Mouse (Mus musculus): Measurements from ENCODE around the gene Tprgl. TPM values are rescaled to one million over a fixed set of nuclear protein-coding genes. Genes with fewer than 3 reads are reported as not detected.

Tprgl gene
- total and polyA plus RNA-seq, 3 experiments = 49.3 to 163 (median 67.4) TPM

- DNase-seq (ENCODE audit: low read depth, low spot score) = no peak
- Histone ChIP-seq H3K4me1 (ENCODE audit: control insufficient read depth in 1 of 2, insufficient read depth in 2 of 2, low read length in 2 of 2) (no peaks in the 10 kb centered on the region), H3K36me3 (ENCODE audit: control insufficient read depth in 1 of 2, insufficient read depth in 2 of 2, low read length in 2 of 2) (no peaks in the 10 kb centered on the region), H3K4me3 (ENCODE audit: control insufficient read depth in 1 of 2, insufficient read depth in 1 of 2, low read depth in 2 of 2, low read length in 2 of 2) (no peak overlapping the region), H3K9me3 (replicated peaks; ENCODE audit: insufficient read depth, low read length) (no peaks in the 10 kb centered on the region), H3K27me3 (ENCODE audit: control insufficient read depth in 1 of 2, insufficient read depth in 2 of 2, low read length in 2 of 2) (no peaks in the 10 kb centered on the region), H3K79me2 (ENCODE audit: control insufficient read depth, insufficient read depth, low read length, poor library complexity) (no peaks in the 10 kb centered on the region), H3K9ac (ENCODE audit: control insufficient read depth, low read depth, low read length, poor library complexity, severe bottlenecking) (no peak overlapping the region), H3K27ac (ENCODE audit: control insufficient read depth, low read depth, low read length) (no peak overlapping the region)
- no peak for TF ChIP-seq SMC3 (IDR thresholded peaks at IDR 0.05; ENCODE audit: low read depth, low read length)
- no peak for TF ChIP-seq JUND (IDR thresholded peaks at IDR 0.05; ENCODE audit: low read depth, low read length)
- no peak for TF ChIP-seq RCOR1 (IDR thresholded peaks at IDR 0.05; ENCODE audit: low read depth, low read length)
- TF ChIP-seq TCF12 (IDR thresholded peaks at IDR 0.05; ENCODE audit: low read depth, low read length) = no peak
- no peak for TF ChIP-seq ZKSCAN1 (IDR thresholded peaks at IDR 0.05; ENCODE audit: low read depth, low read length)
- TF ChIP-seq POLR2A (IDR thresholded peaks at IDR 0.05; ENCODE audit: control insufficient read depth in 1 of 2, insufficient read depth in 1 of 2, low read depth in 1 of 2, low read length in 2 of 2, poor library complexity in 1 of 2) = no peak
- TF ChIP-seq EP300 (IDR thresholded peaks at IDR 0.05; ENCODE audit: low read depth in 1 of 2, low read length in 2 of 2) = no peak
- no peak for TF ChIP-seq ZC3H11A (IDR thresholded peaks at IDR 0.05; ENCODE audit: low read depth, low read length)
- no peak for TF ChIP-seq MYC (IDR thresholded peaks at IDR 0.05; ENCODE audit: low read depth, low read length)
- no peak for TF ChIP-seq TBP (IDR thresholded peaks at IDR 0.05; ENCODE audit: low read depth, low read length)
- TF ChIP-seq GATA1 (IDR thresholded peaks at IDR 0.05; ENCODE audit: low read depth, low read length) = no peak
- no peak for TF ChIP-seq TAL1 (IDR thresholded peaks at IDR 0.05; ENCODE audit: low read length)
- TF ChIP-seq CTCF (IDR thresholded peaks at IDR 0.05 in 2 of 3, conservative IDR thresholded peaks at IDR 0.05 in 1 of 3; ENCODE audit: control insufficient read depth in 1 of 3, insufficient read depth in 1 of 3, low read depth in 2 of 3, low read length in 3 of 3, poor library complexity in 1 of 3, severe bottlenecking in 1 of 3) = no peak
- no peak for TF ChIP-seq POLR2AphosphoS2 (IDR thresholded peaks at IDR 0.05; ENCODE audit: low read length)
- TF ChIP-seq ZMIZ1 (IDR thresholded peaks at IDR 0.05; ENCODE audit: low read depth, low read length) = no peak
- TF ChIP-seq MAX (IDR thresholded peaks at IDR 0.05; ENCODE audit: low read length) = no peak
- no peak for TF ChIP-seq ETS1 (IDR thresholded peaks at IDR 0.05; ENCODE audit: low read depth, low read length)
- no peak for TF ChIP-seq SIN3A (IDR thresholded peaks at IDR 0.05; ENCODE audit: low read length)
- no peak for TF ChIP-seq CHD2 (IDR thresholded peaks at IDR 0.05; ENCODE audit: low read length)
Measured at GRCm38 (mm10) chr4:154137139-154137538, 23.3 kb downstream of the Tprgl start.

GRCm38 (mm10) chr4:154134803-154135202 lies 25.7 kb downstream of the Tprgl start:
- Histone ChIP-seq H3K79me2 (ENCODE audit: control insufficient read depth, insufficient read depth, low read length, poor library complexity) (no peaks in the 10 kb centered on the region), H3K9me3 (replicated peaks; ENCODE audit: insufficient read depth, low read length) (no peaks in the 10 kb centered on the region), H3K27me3 (ENCODE audit: control insufficient read depth in 1 of 2, insufficient read depth in 2 of 2, low read length in 2 of 2) (no peaks in the 10 kb centered on the region), H3K4me3 (ENCODE audit: control insufficient read depth in 1 of 2, insufficient read depth in 1 of 2, low read depth in 2 of 2, low read length in 2 of 2) (no peak overlapping the region), H3K4me1 (ENCODE audit: control insufficient read depth in 1 of 2, insufficient read depth in 2 of 2, low read length in 2 of 2) (no peaks in the 10 kb centered on the region), H3K27ac (ENCODE audit: control insufficient read depth, low read depth, low read length) (no peak overlapping the region), H3K9ac (ENCODE audit: control insufficient read depth, low read depth, low read length, poor library complexity, severe bottlenecking) (no peak overlapping the region), H3K36me3 (ENCODE audit: control insufficient read depth in 1 of 2, insufficient read depth in 2 of 2, low read length in 2 of 2) (no peaks in the 10 kb centered on the region)
- TF ChIP-seq ZC3H11A (IDR thresholded peaks at IDR 0.05; ENCODE audit: low read depth, low read length) (no peak), NRF1 (IDR thresholded peaks at IDR 0.05; ENCODE audit: insufficient read depth, low read depth, low read length, poor library complexity, severe bottlenecking) (no peak), POLR2AphosphoS5 (IDR thresholded peaks at IDR 0.05; ENCODE audit: borderline replicate concordance, low read depth, low read length) (no peak), USF2 (IDR thresholded peaks at IDR 0.05; ENCODE audit: borderline replicate concordance in 1 of 2, insufficient read depth in 1 of 2, low read depth in 1 of 2, low read length in 2 of 2) (no peak), SIN3A (IDR thresholded peaks at IDR 0.05; ENCODE audit: low read length) (no peak), BHLHE40 (IDR thresholded peaks at IDR 0.05; ENCODE audit: borderline replicate concordance, low read depth, low read length) (no peak), MEF2A (IDR thresholded peaks at IDR 0.05; ENCODE audit: extremely low read depth, insufficient replicate concordance, low read depth, low read length, poor library complexity, severe bottlenecking) (no peak), TAL1 (IDR thresholded peaks at IDR 0.05; ENCODE audit: low read length) (no peak), POLR2A (IDR thresholded peaks at IDR 0.05; ENCODE audit: control insufficient read depth in 1 of 2, insufficient read depth in 1 of 2, low read depth in 1 of 2, low read length in 2 of 2, poor library complexity in 1 of 2) (no peak), ZKSCAN1 (IDR thresholded peaks at IDR 0.05; ENCODE audit: low read depth, low read length) (no peak), UBTF (IDR thresholded peaks at IDR 0.05; ENCODE audit: borderline replicate concordance, insufficient read depth, low read depth, low read length) (no peak), USF1 (IDR thresholded peaks at IDR 0.05; ENCODE audit: low read depth, low read length) (no peak)
- DNase-seq (ENCODE audit: low read depth, low spot score) = no peak
